Mouse (Mus musculus) limb, embryonic 11.5 days (tissue): ENCODE measurements around the gene Vmn1r224. TPM values are rescaled to one million over a fixed set of nuclear protein-coding genes. Genes with fewer than 3 reads are reported as not detected.

Experiments used
- ATAC-seq: fragments of 200-750 bp; cut with Nextera tagmentation; 2 replicates; pipeline ENCODE4 v1.8.0; 2017; ENCODE audit warnings: low read depth; ENCODE audit not compliant: insufficient number of reproducible peaks, low FRiP score, low TSS enrichment
- DNase-seq: peaks from one replicate; pipeline ENCODE4 v3.0.0-alpha.2; 2015; ENCODE audit warnings: low spot score
- H3K27ac ChIP-seq: fragments of 300-500 bp; sonication (generic); replicated peaks from 2 replicates; pipeline ENCODE4 v1.5.1; 2014; ENCODE audit warnings: low read depth, mild to moderate bottlenecking, low read length
- H3K27me3 ChIP-seq: fragments of 300-500 bp; sonication (generic); 2 replicates; pipeline ENCODE4 v1.6.1; 2014; ENCODE audit warnings: mild to moderate bottlenecking, low read length, mixed read lengths; ENCODE audit not compliant: control insufficient read depth, insufficient read depth
- H3K36me3 ChIP-seq: fragments of 300-500 bp; sonication (generic); 2 replicates; pipeline ENCODE4 v1.6.1; 2014; ENCODE audit warnings: mild to moderate bottlenecking, low read length, moderate library complexity, mixed read lengths; ENCODE audit not compliant: control insufficient read depth, insufficient read depth
- H3K4me1 ChIP-seq: fragments of 300-500 bp; sonication (generic); 2 replicates; pipeline ENCODE4 v1.6.1; 2014; ENCODE audit warnings: low read length, mixed read lengths; ENCODE audit not compliant: control insufficient read depth, insufficient read depth
- H3K4me2 ChIP-seq: fragments of 300-500 bp; sonication (generic); 2 replicates; pipeline ENCODE4 v1.6.1; 2014; ENCODE audit warnings: low read depth, mild to moderate bottlenecking, moderate library complexity; ENCODE audit not compliant: severe bottlenecking
- H3K4me3 ChIP-seq: fragments of 300-500 bp; sonication (generic); 2 replicates; pipeline ENCODE4 v1.5.1; 2014; ENCODE audit warnings: low read depth, low read length
- H3K9ac ChIP-seq: fragments of 300-500 bp; sonication (generic); 2 replicates; pipeline ENCODE4 v1.6.1; 2014; ENCODE audit warnings: mild to moderate bottlenecking, low read length
- H3K9me3 ChIP-seq: fragments of 300-500 bp; sonication (generic); 2 replicates; pipeline ENCODE4 v1.6.1; 2016; ENCODE audit warnings: low read length; ENCODE audit not compliant: control insufficient read depth
- WGBS: fragments of 180-500 bp; shearing (Covaris S2); extraction: QIAGEN DNeasy Blood & Tissue Kit; methylation state at CpG from one replicate; pipeline ENCODE4 v1.1.7; 2014; 5-methylcytosine and 5-hydroxymethylcytosine counted together
- polyA plus RNA-seq: library from polyadenylated mRNA; unstranded; fragments of >200 nt; fragmentation: Nextera tagmentation; extraction: Ambion mirVana; gene quantifications from 2 replicates; pipeline ENCODE4 v1.2.1, GENCODE M21; 2014

Vmn1r224 gene
- polyA plus RNA-seq = not detected in 2 replicates

DNA sequence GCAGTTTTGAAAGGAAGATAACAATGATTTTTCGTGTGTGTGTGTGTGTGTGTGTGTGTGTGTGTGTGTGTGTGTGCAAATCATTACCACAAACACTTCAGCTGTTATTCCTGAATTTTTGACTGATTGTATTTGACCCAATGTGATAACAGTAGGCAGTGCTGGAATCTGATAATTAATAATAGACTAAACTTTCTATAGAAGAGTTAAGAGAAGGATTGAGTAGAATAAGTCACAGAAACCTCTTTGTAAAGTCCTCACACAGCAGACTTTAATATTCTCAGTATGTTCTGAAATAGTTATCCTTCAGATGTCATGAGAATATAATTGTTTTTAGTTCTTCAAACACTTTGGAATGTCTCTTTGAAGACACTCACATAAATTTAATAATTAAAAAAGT is at the start of gene Vmn1r224:
TSS of gene Vmn1r224 (plus strand) at position 301 of the 400 bp plus-strand sequence.
- ATAC-seq = no peak
- H3K4me1 ChIP-seq = no peaks in the 10 kb centered on the region
- no peak for DNase-seq
- H3K4me3 ChIP-seq = no peak within 1 kb of the TSS
- WGBS = 42% methylated on average over 1 of the region's 1 CpGs
- no peak within 1 kb of the TSS for H3K27ac ChIP-seq
- no peaks in the 10 kb centered on the region for H3K27me3 ChIP-seq
- H3K9me3 ChIP-seq = peaks cover 5% of the 10 kb centered on the region; the same call in 1 of the 2 replicates
- H3K36me3 ChIP-seq = no peaks in the 10 kb centered on the region
- H3K4me2 ChIP-seq = no peak within 1 kb of the TSS
- no peak within 1 kb of the TSS for H3K9ac ChIP-seq

GRCm38 (mm10) chr17:20399105-20399504 is 14.8 kb upstream of the Vmn1r224 start:
- 59% methylated on average over 2 of the region's 2 CpGs for WGBS
- Histone ChIP-seq H3K4me2 (no peak overlapping the region), H3K27me3 (no peaks in the 10 kb centered on the region), H3K36me3 (no peaks in the 10 kb centered on the region), H3K9ac (no peak overlapping the region), H3K9me3 (peaks cover 7% of the 10 kb centered on the region; the same call in 1 of the 2 replicates), H3K4me3 (no peak overlapping the region), H3K27ac (no peak overlapping the region), H3K4me1 (no peaks in the 10 kb centered on the region)
- DNase-seq (no peak), ATAC-seq (no peak)

DNA sequence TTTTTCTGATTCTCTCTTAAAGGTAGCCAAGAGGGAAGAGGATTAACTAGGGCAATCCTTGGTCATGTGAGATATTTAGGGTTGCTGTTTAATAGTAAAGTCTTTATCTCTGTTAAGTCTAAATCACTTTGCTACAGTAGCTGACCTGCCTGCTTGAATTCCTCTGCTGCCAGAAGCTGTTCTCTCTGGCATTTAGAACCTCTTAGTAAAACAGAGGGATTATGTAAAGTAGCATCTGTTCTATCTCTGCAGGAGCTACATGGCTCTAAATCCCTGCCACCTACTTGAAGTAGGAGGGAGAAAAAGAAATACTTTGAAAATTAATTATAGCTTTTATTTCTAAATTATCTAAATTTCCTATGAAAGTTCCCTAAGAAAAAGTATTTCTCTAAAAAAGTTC is 25.3 kb downstream of the Vmn1r224 start:
- DNase-seq (no peak), ATAC-seq (no peak)
- no peak overlapping the region for H3K9ac ChIP-seq
- no peak overlapping the region for H3K4me3 ChIP-seq
- no peaks in the 10 kb centered on the region for H3K4me1 ChIP-seq
- no peak overlapping the region for H3K4me2 ChIP-seq
- H3K9me3 ChIP-seq = no peaks in the 10 kb centered on the region
- no peak overlapping the region for H3K27ac ChIP-seq
- no peaks in the 10 kb centered on the region for H3K36me3 ChIP-seq
- H3K27me3 ChIP-seq = no peaks in the 10 kb centered on the region

DNA sequence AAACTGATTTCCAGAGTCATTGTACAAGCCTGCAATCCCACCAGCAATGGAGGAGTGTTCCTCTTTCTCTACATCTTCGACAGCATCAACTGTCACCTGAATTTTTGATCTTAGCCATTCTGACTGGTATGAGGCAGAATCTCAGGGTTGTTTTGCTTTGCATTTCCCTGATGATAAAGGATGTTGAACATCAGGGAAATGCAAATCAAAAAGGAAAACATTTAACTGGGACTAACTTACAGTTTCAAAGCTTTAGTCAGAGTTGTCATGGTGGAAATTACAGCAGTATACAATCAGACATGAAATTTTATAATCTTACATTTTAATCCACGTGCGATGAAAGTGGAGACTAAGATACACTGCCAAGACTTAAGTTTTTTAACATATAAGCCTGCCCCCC is 59.4 kb downstream of the Vmn1r224 start:
- Histone ChIP-seq H3K4me2 (no peak overlapping the region), H3K9me3 (0 out of 2 replicates have a peak, but pooled peaks cover 3% of the 10 kb centered on the region), H3K27me3 (no peaks in the 10 kb centered on the region), H3K4me1 (no peaks in the 10 kb centered on the region), H3K27ac (no peak overlapping the region), H3K4me3 (no peak overlapping the region), H3K36me3 (no peaks in the 10 kb centered on the region), H3K9ac (no peak overlapping the region)
- 67% methylated on average over 3 of the region's 3 CpGs for WGBS
- no peak for DNase-seq
- ATAC-seq = no peak

Other genes starting within 250 kb of the Vmn1r224 start
- not detected in 2 replicates for gene Fpr-rs6, start 231.0 kb upstream of the Vmn1r224 start, polyA plus RNA-seq
- gene Vmn2r105, start 179.1 kb upstream of the Vmn1r224 start, polyA plus RNA-seq = not detected in 2 replicates
- gene Vmn2r106, start 128.6 kb upstream of the Vmn1r224 start, polyA plus RNA-seq = not detected in 2 replicates
- not detected in 2 replicates for gene Vmn2r107, start 68.9 kb upstream of the Vmn1r224 start, polyA plus RNA-seq
- not detected in 2 replicates for gene Vmn2r108, start 67.2 kb downstream of the Vmn1r224 start, polyA plus RNA-seq
- gene Vmn1r225, start 84.0 kb downstream of the Vmn1r224 start, polyA plus RNA-seq = not detected in 2 replicates
- not detected in 2 replicates for gene Vmn2r109, start 150.6 kb downstream of the Vmn1r224 start, polyA plus RNA-seq
- 0.04 and 0.06 TPM in 2 replicates for gene Vmn2r110, start 182.3 kb downstream of the Vmn1r224 start, polyA plus RNA-seq
- not detected in 2 replicates for gene Fpr-rs3, start 210.7 kb downstream of the Vmn1r224 start, polyA plus RNA-seq